Mouse (Mus musculus) intestine, embryonic 14.5 days (tissue): ENCODE results near the gene Myof. TPM values are rescaled to one million over a fixed set of nuclear protein-coding genes. Genes with fewer than 3 reads are reported as not detected.

ENCODE experiments used
- ATAC-seq: fragments of 200-750 bp; cut with Nextera tagmentation; replicated peaks from 2 replicates; pipeline ENCODE4 v1.8.0; 2017; ENCODE audit warnings: low read depth, moderate number of reproducible peaks, moderate TSS enrichment, moderate library complexity; ENCODE audit not compliant: low FRiP score, low TSS enrichment
- DNase-seq: peaks from one replicate; pipeline ENCODE4 v3.0.0-alpha.2; 2018; ENCODE audit warnings: low spot score
- H3K27ac ChIP-seq: fragments of 300-500 bp; sonication (generic); 2 replicates; pipeline ENCODE4 v1.5.1; 2014; ENCODE audit warnings: low read depth, mild to moderate bottlenecking, control low read depth
- H3K27me3 ChIP-seq: fragments of 300-500 bp; sonication (generic); replicated peaks from 2 replicates; pipeline ENCODE4 v1.6.1; 2014; ENCODE audit warnings: low read length, control low read depth; ENCODE audit not compliant: control insufficient read depth, insufficient read depth
- H3K36me3 ChIP-seq: fragments of 300-500 bp; sonication (generic); 2 replicates; pipeline ENCODE4 v1.6.1; 2014; ENCODE audit warnings: low read length, control low read depth; ENCODE audit not compliant: control insufficient read depth, insufficient read depth
- H3K4me1 ChIP-seq: fragments of 300-500 bp; sonication (generic); replicated peaks from 2 replicates; pipeline ENCODE4 v1.6.1; 2014; ENCODE audit warnings: low read length, control low read depth, mixed read lengths; ENCODE audit not compliant: control insufficient read depth, insufficient read depth
- H3K4me2 ChIP-seq: fragments of 300-500 bp; sonication (generic); 2 replicates; pipeline ENCODE4 v1.6.1; 2014; ENCODE audit warnings: low read length
- H3K4me3 ChIP-seq: fragments of 300-500 bp; sonication (generic); 2 replicates; pipeline ENCODE4 v1.5.1; 2014; ENCODE audit warnings: low read depth, low read length, control low read depth, mixed read lengths
- H3K9ac ChIP-seq: fragments of 300-500 bp; sonication (generic); 2 replicates; pipeline ENCODE4 v1.6.1; 2014; ENCODE audit warnings: mild to moderate bottlenecking, low read length
- H3K9me3 ChIP-seq: fragments of 300-500 bp; sonication (generic); 2 replicates; pipeline ENCODE4 v1.6.1; 2016; ENCODE audit warnings: low read length, control low read depth; ENCODE audit not compliant: control insufficient read depth
- WGBS: fragments of 180-500 bp; shearing (Covaris S2); extraction: QIAGEN DNeasy Blood & Tissue Kit; methylation state at CpG from one replicate; pipeline ENCODE4 v1.1.7; 2014; 5-methylcytosine and 5-hydroxymethylcytosine counted together
- polyA plus RNA-seq: library from polyadenylated mRNA; unstranded; fragments of >200 nt; fragmentation: Nextera tagmentation; extraction: Ambion mirVana; gene quantifications from 2 replicates; pipeline ENCODE4 v1.2.1, GENCODE M21; 2014

Myof gene
- polyA plus RNA-seq, 1 experiment from 2014 or later: 16.7 TPM

GRCm38 (mm10) chr19:38003671-38004521, 39.5 kb downstream of the Myof start:
- no peaks in the 10 kb centered on the region for H3K27me3 ChIP-seq
- peaks cover 17% of the 10 kb centered on the region for H3K4me1 ChIP-seq
- no peak overlapping the region for H3K9ac ChIP-seq
- peak overlapping the region; percentile 62 for H3K27ac ChIP-seq
- WGBS: 29% methylated on average over 24 of the region's 24 CpGs
- H3K4me2 ChIP-seq: 0 out of 2 replicates have a peak overlapping the region, but pooled peaks have one; percentile 4
- DNase-seq (no peak), ATAC-seq (no peak)
- H3K9me3 ChIP-seq: no peaks in the 10 kb centered on the region
- no peaks in the 10 kb centered on the region; the same call in 1 of the 2 replicates for H3K36me3 ChIP-seq
- no peak overlapping the region for H3K4me3 ChIP-seq

- no peak for ATAC-seq
- no peak overlapping the region for H3K9ac ChIP-seq
Observed at GRCm38 (mm10) chr19:38002816-38003215, 40.6 kb downstream of the Myof start.

GRCm38 (mm10) chr19:38000990-38001389, 42.4 kb downstream of the Myof start:
- DNase-seq (no peak), ATAC-seq (no peak)
- Histone ChIP-seq H3K36me3 (no peaks in the 10 kb centered on the region; the same call in 1 of the 2 replicates), H3K4me3 (no peak overlapping the region), H3K9me3 (no peaks in the 10 kb centered on the region), H3K27me3 (no peaks in the 10 kb centered on the region), H3K9ac (no peak overlapping the region), H3K4me2 (no peak overlapping the region), H3K27ac (no peak overlapping the region), H3K4me1 (peaks cover 17% of the 10 kb centered on the region)
- WGBS: 93% methylated on average over 4 of the region's 4 CpGs

More at GRCm38 (mm10) chr19:38002816-38003215, 40.6 kb downstream of the Myof start:
- Histone ChIP-seq H3K27me3 (no peaks in the 10 kb centered on the region), H3K36me3 (no peaks in the 10 kb centered on the region; the same call in 1 of the 2 replicates), H3K9me3 (no peaks in the 10 kb centered on the region), H3K27ac (no peak overlapping the region), H3K4me2 (no peak overlapping the region), H3K4me1 (peaks cover 17% of the 10 kb centered on the region), H3K4me3 (no peak overlapping the region)
- DNase-seq: no peak
- WGBS: 63% methylated on average over 4 of the region's 4 CpGs

- no peak overlapping the region for H3K9ac ChIP-seq
- H3K36me3 ChIP-seq: no peaks in the 10 kb centered on the region; the same call in 1 of the 2 replicates
- no peak overlapping the region for H3K27ac ChIP-seq
- H3K4me3 ChIP-seq: no peak overlapping the region
- H3K27me3 ChIP-seq: no peaks in the 10 kb centered on the region
- H3K4me1 ChIP-seq: peaks cover 16% of the 10 kb centered on the region
- ATAC-seq: no peak
- 94% methylated on average over 2 of the region's 2 CpGs for WGBS
- DNase-seq: no peak
- no peak overlapping the region for H3K4me2 ChIP-seq
- H3K9me3 ChIP-seq: no peaks in the 10 kb centered on the region
Observed at GRCm38 (mm10) chr19:37999941-38000340, 43.4 kb downstream of the Myof start.

GRCm38 (mm10) chr19:37994301-37994700, 49.1 kb downstream of the Myof start:
- DNase-seq (no peak), ATAC-seq (no peak)
- 80% methylated on average over 3 of the region's 3 CpGs for WGBS
- Histone ChIP-seq H3K9ac (no peak overlapping the region), H3K36me3 (no peaks in the 10 kb centered on the region), H3K4me3 (no peak overlapping the region), H3K27ac (no peak overlapping the region), H3K27me3 (no peaks in the 10 kb centered on the region), H3K4me2 (no peak overlapping the region), H3K9me3 (no peaks in the 10 kb centered on the region), H3K4me1 (0 out of 2 replicates have a peak, but pooled peaks cover 2% of the 10 kb centered on the region)

- Histone ChIP-seq H3K4me3 (no peak overlapping the region), H3K4me2 (no peak overlapping the region), H3K36me3 (no peaks in the 10 kb centered on the region), H3K9ac (no peak overlapping the region), H3K9me3 (no peaks in the 10 kb centered on the region), H3K27me3 (no peaks in the 10 kb centered on the region), H3K4me1 (0 out of 2 replicates have a peak, but pooled peaks cover 2% of the 10 kb centered on the region), H3K27ac (no peak overlapping the region)
- ATAC-seq (no peak), DNase-seq (no peak)
- WGBS: 79% methylated on average over 2 of the region's 2 CpGs
Observed at GRCm38 (mm10) chr19:37992184-37992554, 51.2 kb downstream of the Myof start.

- ATAC-seq: no peak
Observed at GRCm38 (mm10) chr19:37991399-37992183, 51.8 kb downstream of the Myof start.

GRCm38 (mm10) chr19:37989971-37990370, 53.4 kb downstream of the Myof start:
- Histone ChIP-seq H3K27me3 (no peaks in the 10 kb centered on the region), H3K27ac (no peak overlapping the region), H3K4me1 (0 out of 2 replicates have a peak, but pooled peaks cover 2% of the 10 kb centered on the region), H3K9ac (no peak overlapping the region), H3K4me2 (no peak overlapping the region), H3K4me3 (no peak overlapping the region), H3K9me3 (no peaks in the 10 kb centered on the region), H3K36me3 (peaks cover 10% of the 10 kb centered on the region; the same call in 1 of the 2 replicates)
- DNase-seq: no peak
- WGBS: 85% methylated on average over 2 of the region's 2 CpGs
- no peak for ATAC-seq

More at GRCm38 (mm10) chr19:37991399-37992183, 51.8 kb downstream of the Myof start:
- Histone ChIP-seq H3K27ac (no peak overlapping the region), H3K9ac (no peak overlapping the region), H3K4me3 (no peak overlapping the region), H3K4me2 (no peak overlapping the region), H3K27me3 (no peaks in the 10 kb centered on the region), H3K9me3 (no peaks in the 10 kb centered on the region), H3K4me1 (0 out of 2 replicates have a peak, but pooled peaks cover 2% of the 10 kb centered on the region), H3K36me3 (no peaks in the 10 kb centered on the region)
- 50% methylated on average over 7 of the region's 7 CpGs for WGBS
- DNase-seq: no peak
